Mouse (Mus musculus): ENCODE measurements at regions not wholly inside any gene's neighbourhood (a gene's known extent, or its start where the extent isn't known, plus 50 kb on each side); places are given as distances from the start of the nearest gene placed in this dataset.

GRCm38 (mm10) chr3:21639576-21639975 is 436.9 kb upstream of the Tbl1xr1 start:
- TF ChIP-seq CTCF (IDR thresholded peaks at IDR 0.05; ENCODE audit: borderline replicate concordance, insufficient read depth, low read depth, low read length) (no peak), POLR2A (IDR thresholded peaks at IDR 0.05; ENCODE audit: borderline replicate concordance, insufficient read depth, low read length) (no peak)
